Mouse (Mus musculus): Measurements from ENCODE around the gene Mmp20. TPM values are rescaled to one million over a fixed set of nuclear protein-coding genes. Genes with fewer than 3 reads are reported as not detected.

Gene Mmp20
- polyA plus RNA-seq, 1 experiment from 2014 or later: not detected

- Histone ChIP-seq H3K36me3 (replicated peaks; ENCODE audit: insufficient read depth, low read length) (no peaks in the 10 kb centered on the region), H3K9me3 (ENCODE audit: low read length) (no peaks in the 10 kb centered on the region), H3K9ac (replicated peaks) (no peak overlapping the region), H3K4me3 (ENCODE audit: low read depth, low read length) (no peak overlapping the region), H3K27ac (ENCODE audit: low read depth) (no peak overlapping the region), H3K4me2 (ENCODE audit: low read depth, low read length) (no peak overlapping the region), H3K27me3 (ENCODE audit: insufficient read depth, low read length) (no peaks in the 10 kb centered on the region), H3K4me1 (ENCODE audit: insufficient read depth) (no peaks in the 10 kb centered on the region)
- WGBS (ENCODE audit: insufficient replicate concordance): 71% methylated on average over 9 of the region's 9 CpGs
- ATAC-seq (peak; percentile 63), DNase-seq (no peak)
- TF ChIP-seq EP300 (IDR thresholded peaks at IDR 0.05; ENCODE audit: low read depth): no peak
- TF ChIP-seq CTCF (IDR thresholded peaks at IDR 0.05; ENCODE audit: low read depth): no peak
Observed at GRCm38 (mm10) chr9:7682081-7682618, 54.1 kb downstream of the Mmp20 start.

GRCm38 (mm10) chr9:7686024-7686423, 58.0 kb downstream of the Mmp20 start:
- Histone ChIP-seq H3K9me3 (ENCODE audit: low read length) (no peaks in the 10 kb centered on the region), H3K36me3 (replicated peaks; ENCODE audit: insufficient read depth, low read length) (no peaks in the 10 kb centered on the region), H3K27ac (ENCODE audit: low read depth) (no peak overlapping the region), H3K4me3 (ENCODE audit: low read depth, low read length) (no peak overlapping the region), H3K4me1 (ENCODE audit: insufficient read depth) (no peaks in the 10 kb centered on the region), H3K9ac (replicated peaks) (no peak overlapping the region), H3K27me3 (ENCODE audit: insufficient read depth, low read length) (no peaks in the 10 kb centered on the region), H3K4me2 (ENCODE audit: low read depth, low read length) (no peak overlapping the region)
- DNase-seq (no peak), ATAC-seq (no peak)
- WGBS (ENCODE audit: insufficient replicate concordance): 29% methylated on average over 2 of the region's 2 CpGs
- TF ChIP-seq EP300 (IDR thresholded peaks at IDR 0.05; ENCODE audit: low read depth) (no peak), CTCF (IDR thresholded peaks at IDR 0.05; ENCODE audit: low read depth) (no peak)

DNA sequence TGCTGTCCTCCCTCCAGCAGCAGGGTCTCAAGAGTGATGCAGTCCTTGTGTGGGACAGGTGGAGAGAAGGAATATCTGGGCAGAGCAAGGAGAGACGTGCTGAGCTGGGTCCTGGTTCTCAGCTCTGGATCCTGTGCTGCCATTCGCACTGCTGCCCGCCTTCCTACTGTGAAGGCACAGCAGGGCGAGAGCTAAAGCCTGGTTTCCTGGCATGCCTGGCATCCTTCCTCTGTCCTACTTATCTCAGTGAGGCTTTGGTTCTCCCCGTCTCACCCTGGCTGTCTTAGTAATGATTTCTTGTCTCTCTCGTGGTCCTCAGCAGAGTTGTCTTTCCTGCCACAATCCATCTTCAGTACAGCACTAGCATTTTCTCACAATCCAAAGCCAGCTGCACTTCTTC, 61.8 kb downstream of the Mmp20 start:
- Histone ChIP-seq H3K4me1 (ENCODE audit: insufficient read depth) (no peaks in the 10 kb centered on the region), H3K9me3 (ENCODE audit: low read length) (no peaks in the 10 kb centered on the region), H3K36me3 (replicated peaks; ENCODE audit: insufficient read depth, low read length) (no peaks in the 10 kb centered on the region), H3K4me2 (ENCODE audit: low read depth, low read length) (no peak overlapping the region), H3K9ac (replicated peaks) (no peak overlapping the region), H3K4me3 (ENCODE audit: low read depth, low read length) (no peak overlapping the region), H3K27me3 (ENCODE audit: insufficient read depth, low read length) (no peaks in the 10 kb centered on the region), H3K27ac (ENCODE audit: low read depth) (no peak overlapping the region)
- DNase-seq: no peak
- 33% methylated on average over 6 of the region's 6 CpGs for WGBS (ENCODE audit: insufficient replicate concordance)
- no peak for ATAC-seq
- no peak for TF ChIP-seq EP300 (IDR thresholded peaks at IDR 0.05; ENCODE audit: low read depth)
- TF ChIP-seq CTCF (IDR thresholded peaks at IDR 0.05; ENCODE audit: low read depth): no peak

DNA sequence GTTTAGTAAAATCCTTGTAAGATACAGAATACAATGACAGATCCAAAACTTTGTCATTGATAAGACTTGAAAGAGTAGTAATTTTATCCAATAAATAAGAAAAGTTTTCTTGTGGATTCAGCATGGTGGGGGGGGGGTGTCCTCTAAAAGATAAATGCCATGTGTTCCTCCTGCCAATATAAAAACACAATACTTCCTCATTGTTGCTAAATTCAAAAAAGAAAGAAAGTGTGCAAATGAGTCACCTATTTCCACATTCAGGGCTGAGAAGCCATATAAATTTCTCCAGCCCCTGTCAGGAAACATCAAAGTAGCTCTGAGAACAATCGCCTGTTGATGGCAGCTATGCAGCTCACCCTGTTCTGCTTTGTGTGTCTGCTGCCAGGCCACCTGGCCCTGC, 63.8 kb downstream of the Mmp20 start, which contains the start of gene Mmp7:
Gene Mmp7 (plus strand): TSS at position 301 of the 400 bp plus-strand sequence.
- no peaks in the 10 kb centered on the region for H3K4me1 ChIP-seq (ENCODE audit: insufficient read depth)
- no peak within 1 kb of the TSS for H3K9ac ChIP-seq (replicated peaks)
- no peak within 1 kb of the TSS for H3K4me3 ChIP-seq (ENCODE audit: low read depth, low read length)
- H3K9me3 ChIP-seq (ENCODE audit: low read length): no peaks in the 10 kb centered on the region
- WGBS (ENCODE audit: insufficient replicate concordance): 72% methylated on average over 1 of the region's 1 CpGs
- H3K36me3 ChIP-seq (replicated peaks; ENCODE audit: insufficient read depth, low read length): no peaks in the 10 kb centered on the region
- no peak for TF ChIP-seq EP300 (IDR thresholded peaks at IDR 0.05; ENCODE audit: low read depth)
- no peak for TF ChIP-seq CTCF (IDR thresholded peaks at IDR 0.05; ENCODE audit: low read depth)
- DNase-seq: no peak
- ATAC-seq: no peak
- no peak within 1 kb of the TSS for H3K4me2 ChIP-seq (ENCODE audit: low read depth, low read length)
- no peak within 1 kb of the TSS for H3K27ac ChIP-seq (ENCODE audit: low read depth)
- H3K27me3 ChIP-seq (ENCODE audit: insufficient read depth, low read length): no peaks in the 10 kb centered on the region

GRCm38 (mm10) chr9:7693961-7694360, 65.9 kb downstream of the Mmp20 start:
- Histone ChIP-seq H3K27me3 (ENCODE audit: insufficient read depth, low read length) (no peaks in the 10 kb centered on the region), H3K9me3 (ENCODE audit: low read length) (no peaks in the 10 kb centered on the region), H3K36me3 (replicated peaks; ENCODE audit: insufficient read depth, low read length) (no peaks in the 10 kb centered on the region), H3K4me1 (ENCODE audit: insufficient read depth) (no peaks in the 10 kb centered on the region), H3K4me2 (ENCODE audit: low read depth, low read length) (no peak overlapping the region), H3K9ac (replicated peaks) (no peak overlapping the region), H3K27ac (ENCODE audit: low read depth) (no peak overlapping the region), H3K4me3 (ENCODE audit: low read depth, low read length) (no peak overlapping the region)
- 78% methylated on average over 3 of the region's 3 CpGs for WGBS (ENCODE audit: insufficient replicate concordance)
- ATAC-seq (no peak), DNase-seq (no peak)
- TF ChIP-seq CTCF (IDR thresholded peaks at IDR 0.05; ENCODE audit: low read depth) (no peak), EP300 (IDR thresholded peaks at IDR 0.05; ENCODE audit: low read depth) (no peak)

- Histone ChIP-seq H3K4me1 (ENCODE audit: insufficient read depth) (no peaks in the 10 kb centered on the region), H3K4me2 (ENCODE audit: low read depth, low read length) (no peak overlapping the region), H3K9ac (replicated peaks) (no peak overlapping the region), H3K27me3 (ENCODE audit: insufficient read depth, low read length) (no peaks in the 10 kb centered on the region), H3K4me3 (ENCODE audit: low read depth, low read length) (no peak overlapping the region), H3K27ac (ENCODE audit: low read depth) (no peak overlapping the region), H3K9me3 (ENCODE audit: low read length) (no peaks in the 10 kb centered on the region), H3K36me3 (replicated peaks; ENCODE audit: insufficient read depth, low read length) (no peaks in the 10 kb centered on the region)
- TF ChIP-seq CTCF (IDR thresholded peaks at IDR 0.05; ENCODE audit: low read depth): no peak
- TF ChIP-seq EP300 (IDR thresholded peaks at IDR 0.05; ENCODE audit: low read depth): no peak
- WGBS (ENCODE audit: insufficient replicate concordance): 84% methylated on average over 3 of the region's 3 CpGs
- DNase-seq (no peak), ATAC-seq (no peak)
Observed at GRCm38 (mm10) chr9:7695646-7696045, 67.6 kb downstream of the Mmp20 start.

DNA sequence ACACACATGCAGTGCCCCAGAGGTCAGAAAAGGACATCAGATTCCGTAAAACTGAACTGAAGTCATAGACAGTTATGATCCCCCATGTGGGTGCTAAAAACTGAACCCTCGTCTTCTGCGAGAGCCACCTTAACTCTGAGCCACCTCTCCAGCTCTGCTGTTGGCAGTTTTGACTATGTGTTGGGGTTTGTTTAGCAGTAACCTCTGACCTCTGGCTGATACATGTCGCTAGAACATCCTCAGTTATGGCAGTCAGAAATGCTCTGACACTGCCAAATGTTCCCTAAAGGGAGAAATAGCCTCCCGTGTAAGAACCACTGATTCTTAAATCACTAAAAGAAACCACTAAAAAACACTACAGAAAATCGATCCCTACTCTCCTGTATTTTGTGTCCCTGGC, 80.7 kb downstream of the Mmp20 start:
- Histone ChIP-seq H3K9ac (replicated peaks) (no peak overlapping the region), H3K4me3 (ENCODE audit: low read depth, low read length) (no peak overlapping the region), H3K27me3 (ENCODE audit: insufficient read depth, low read length) (no peaks in the 10 kb centered on the region), H3K27ac (ENCODE audit: low read depth) (no peak overlapping the region), H3K36me3 (replicated peaks; ENCODE audit: insufficient read depth, low read length) (no peaks in the 10 kb centered on the region), H3K9me3 (ENCODE audit: low read length) (no peaks in the 10 kb centered on the region), H3K4me1 (ENCODE audit: insufficient read depth) (no peaks in the 10 kb centered on the region), H3K4me2 (ENCODE audit: low read depth, low read length) (no peak overlapping the region)
- 61% methylated on average over 6 of the region's 6 CpGs for WGBS (ENCODE audit: insufficient replicate concordance)
- ATAC-seq (no peak), DNase-seq (no peak)
- TF ChIP-seq EP300 (IDR thresholded peaks at IDR 0.05; ENCODE audit: low read depth) (no peak), CTCF (IDR thresholded peaks at IDR 0.05; ENCODE audit: low read depth) (no peak)
